Mouse (Mus musculus) heart, postnatal 0 days (tissue): ENCODE measurements around the gene Zbtb32.

Source experiments
- CTCF ChIP-seq: IDR thresholded peaks from 2 replicates; pipeline ENCODE4 v1.5.1; 2016; ENCODE audit warnings: antibody characterized with exemption, control low read depth, low read depth
- EP300 ChIP-seq: IDR thresholded peaks from 2 replicates; pipeline ENCODE4 v1.6.1; 2016; ENCODE audit warnings: antibody characterized with exemption, low read depth

DNA sequence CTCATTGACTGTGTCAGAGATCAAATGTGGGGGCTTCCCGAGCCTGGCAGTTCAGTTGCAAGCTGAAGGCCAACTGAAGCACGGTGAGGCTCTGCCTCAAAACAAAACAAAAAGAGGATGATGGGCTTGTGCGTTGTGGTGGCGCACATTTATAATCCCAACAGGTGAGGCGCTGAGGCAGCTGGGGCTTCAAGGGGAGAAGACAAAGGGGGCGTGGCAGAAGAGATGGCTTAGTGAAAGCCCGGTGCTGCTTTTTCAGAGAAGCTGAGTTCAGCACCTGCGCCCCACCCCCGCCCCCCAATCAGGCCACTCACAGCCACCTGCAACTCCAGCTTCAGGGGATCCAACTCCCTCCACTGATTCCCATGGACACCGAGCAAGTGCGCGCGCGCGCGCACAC, 9.8 kb upstream of the Zbtb32 start:
- no peak for TF ChIP-seq CTCF
- no peak for TF ChIP-seq EP300
